Mouse (Mus musculus): ENCODE data around the gene Gm20517. TPM values are rescaled to one million over a fixed set of nuclear protein-coding genes. Genes with fewer than 3 reads are reported as not detected.

Gm20517 gene
- total RNA-seq, 2 experiments from 2014 or later = 6.6 to 10.1 TPM

GRCm38 (mm10) chr17:47672311-47673111, 61.1 kb downstream of the Gm20517 start:
- DNase-seq (ENCODE audit: low spot score in 2 of 2) = peak; percentile 42 to 57

- peak; percentile 86 to 89 for DNase-seq (ENCODE audit: low spot score in 2 of 2)
Observed at GRCm38 (mm10) chr17:47676581-47676980, 65.2 kb downstream of the Gm20517 start.

GRCm38 (mm10) chr17:47678238-47678637, 66.8 kb downstream of the Gm20517 start:
- DNase-seq (ENCODE audit: low spot score in 2 of 2) = no peak

- no peak for DNase-seq (ENCODE audit: low spot score in 2 of 2)
Observed at GRCm38 (mm10) chr17:47678702-47679101, 67.3 kb downstream of the Gm20517 start.

GRCm38 (mm10) chr17:47682836-47683235, 71.4 kb downstream of the Gm20517 start:
- DNase-seq (ENCODE audit: low spot score in 2 of 2) = no peak

- DNase-seq (ENCODE audit: low spot score in 2 of 2) = peak; percentile 91 to 95
Observed at GRCm38 (mm10) chr17:47687409-47688343, 76.3 kb downstream of the Gm20517 start.

GRCm38 (mm10) chr17:47688344-47688607, 76.9 kb downstream of the Gm20517 start, which contains the start of gene Tomm6:
Tomm6 (minus strand) TSS chr17:47688386.
- DNase-seq (ENCODE audit: low spot score in 2 of 2) = no peak

GRCm38 (mm10) chr17:47688608-47689575, 77.5 kb downstream of the Gm20517 start, which contains the start of gene Frs3:
Frs3 (plus strand) TSS chr17:47689030.
- DNase-seq (ENCODE audit: low spot score in 2 of 2) = peak; percentile 82 to 90

- no peak for DNase-seq (ENCODE audit: low spot score in 2 of 2)
Observed at GRCm38 (mm10) chr17:47689894-47690293, 78.5 kb downstream of the Gm20517 start.

- DNase-seq (ENCODE audit: low spot score in 2 of 2) = no peak
Observed at GRCm38 (mm10) chr17:47691650-47692049, 80.3 kb downstream of the Gm20517 start.

GRCm38 (mm10) chr17:47693671-47694441, 82.5 kb downstream of the Gm20517 start:
- no peak for DNase-seq (ENCODE audit: low spot score in 2 of 2)

- DNase-seq (ENCODE audit: low spot score in 2 of 2) = no peak
Observed at GRCm38 (mm10) chr17:47694442-47694502, 82.9 kb downstream of the Gm20517 start, which contains the start of gene Gm21981. Gm21981 (minus strand) TSS chr17:47694455.

GRCm38 (mm10) chr17:47694503-47695336, 83.3 kb downstream of the Gm20517 start, which contains the start of gene Prickle4:
Prickle4 (minus strand) TSS chr17:47694736.
- DNase-seq (ENCODE audit: low spot score in 2 of 2) = peak; percentile 99

- DNase-seq (ENCODE audit: low spot score in 2 of 2) = no peak
Observed at GRCm38 (mm10) chr17:47695337-47695710, 83.9 kb downstream of the Gm20517 start.

GRCm38 (mm10) chr17:47698156-47698555, 86.8 kb downstream of the Gm20517 start:
- DNase-seq (ENCODE audit: low spot score in 2 of 2) = no peak

GRCm38 (mm10) chr17:47699055-47699454, 87.7 kb downstream of the Gm20517 start:
- DNase-seq (ENCODE audit: low spot score in 2 of 2) = no peak

GRCm38 (mm10) chr17:47701793-47702192, 90.4 kb downstream of the Gm20517 start:
- no peak for DNase-seq (ENCODE audit: low spot score in 2 of 2)

GRCm38 (mm10) chr17:47702548-47703345, 91.4 kb downstream of the Gm20517 start:
- no peak for DNase-seq (ENCODE audit: low spot score in 2 of 2)

GRCm38 (mm10) chr17:47703556-47703955, 92.2 kb downstream of the Gm20517 start:
- DNase-seq (ENCODE audit: low spot score in 2 of 2) = no peak

All from layer of hippocampus, postnatal 10 days (tissue).